Mouse (Mus musculus) left cerebral cortex, adult 8-10 months (tissue): ENCODE results near the gene Ifitm10. TPM values are rescaled to one million over a fixed set of nuclear protein-coding genes. Genes with fewer than 3 reads are reported as not detected.
"Not testable (repeated sequence)": the region's sequence is repeated elsewhere in the genome, so short reads cannot be mapped to it uniquely, and the experiment has no call there.

ENCODE experiments used
- DNase-seq, 2 experiments: peaks; one replicate each; pipeline ENCODE4 v3.0.0; 2022; ENCODE audit warnings: low spot score in 2 of 2
- total RNA-seq, 4 experiments: library from RNA; stranded (reverse); gene quantifications; 2 replicates each; pipeline ENCODE4 v1.2.4; 2022

The Ifitm10 gene
- total RNA-seq, 4 experiments from 2014 or later: 30.9 to 34.5 (median 31.7) TPM

GRCm38 (mm10) chr7:142368856-142369255 is 4.7 kb downstream of the Ifitm10 start:
- DNase-seq: no peak

- DNase-seq: no peak
These were observed 10.4 kb downstream of the Ifitm10 start for GRCm38 (mm10) chr7:142363107-142363506.

- DNase-seq: no peak
These were observed 12.8 kb downstream of the Ifitm10 start for GRCm38 (mm10) chr7:142360743-142361142.

GRCm38 (mm10) chr7:142359129-142359528 is 14.4 kb downstream of the Ifitm10 start:
- no peak for DNase-seq

- no peak for DNase-seq
These were observed 16.0 kb downstream of the Ifitm10 start for GRCm38 (mm10) chr7:142357566-142357965.

- no peak for DNase-seq
These were observed 18.8 kb downstream of the Ifitm10 start for GRCm38 (mm10) chr7:142354661-142355233.

GRCm38 (mm10) chr7:142353854-142354253 is 19.7 kb downstream of the Ifitm10 start:
- no peak for DNase-seq

GRCm38 (mm10) chr7:142351569-142351968 is 22.0 kb downstream of the Ifitm10 start:
- no peak for DNase-seq

GRCm38 (mm10) chr7:142349308-142349961 is 24.1 kb downstream of the Ifitm10 start:
- no peak for DNase-seq

GRCm38 (mm10) chr7:142347542-142347941 is 26.0 kb downstream of the Ifitm10 start:
- no peak for DNase-seq

GRCm38 (mm10) chr7:142342247-142342640 is 31.3 kb downstream of the Ifitm10 start:
- no peak for DNase-seq

- DNase-seq: no peak
These were observed 31.8 kb downstream of the Ifitm10 start for GRCm38 (mm10) chr7:142341564-142342246.

GRCm38 (mm10) chr7:142340269-142340970 is 33.1 kb downstream of the Ifitm10 start:
- no peak for DNase-seq

GRCm38 (mm10) chr7:142335151-142335550 is 38.4 kb downstream of the Ifitm10 start:
- DNase-seq: no peak

- DNase-seq: peak; percentile 70 to 83
These were observed 39.3 kb downstream of the Ifitm10 start for GRCm38 (mm10) chr7:142334246-142334645.

GRCm38 (mm10) chr7:142332741-142333140 is 40.8 kb downstream of the Ifitm10 start:
- DNase-seq: not testable (repeated sequence)

GRCm38 (mm10) chr7:142331281-142331680 is 42.3 kb downstream of the Ifitm10 start:
- DNase-seq: no peak

GRCm38 (mm10) chr7:142330271-142330724 is 43.3 kb downstream of the Ifitm10 start:
- DNase-seq: no peak

GRCm38 (mm10) chr7:142328507-142328906 is 45.0 kb downstream of the Ifitm10 start:
- no peak for DNase-seq

GRCm38 (mm10) chr7:142326714-142327445 is 46.7 kb downstream of the Ifitm10 start:
- DNase-seq: no peak
